Mouse (Mus musculus) C2C12 (cell line): ENCODE data around the gene Prom1. TPM values are rescaled to one million over a fixed set of nuclear protein-coding genes. Genes with fewer than 3 reads are reported as not detected.

Experiments
- H3K27me3 ChIP-seq: one replicate; pipeline ENCODE4 v1.6.1; 2011; ENCODE audit not compliant: control insufficient read depth, insufficient read depth, insufficient read length
- H3K36me3 ChIP-seq: one replicate; pipeline ENCODE4 v1.6.1; 2011; ENCODE audit not compliant: control insufficient read depth, insufficient read depth
- H3K4me3 ChIP-seq: one replicate; pipeline ENCODE4 v1.5.1; 2011; ENCODE audit warnings: mild to moderate bottlenecking, control low read depth; ENCODE audit not compliant: poor library complexity, insufficient read depth, severe bottlenecking
- H3K79me2 ChIP-seq: one replicate; pipeline ENCODE4 v1.6.1; 2011; ENCODE audit not compliant: control insufficient read depth, insufficient read depth
- H3K79me3 ChIP-seq: one replicate; pipeline ENCODE4 v1.6.1; 2011; ENCODE audit warnings: low read depth, control low read depth
- H3ac ChIP-seq: one replicate; pipeline ENCODE3; 2011; ENCODE audit warnings: low read depth; ENCODE audit not compliant: control insufficient read depth, insufficient read length
- CEBPB ChIP-seq: IDR thresholded peaks from one replicate; pipeline ENCODE4 v1.6.1; 2011; ENCODE audit warnings: low read depth, mild to moderate bottlenecking, control low read depth, moderate library complexity
- CTCF ChIP-seq: IDR thresholded peaks from one replicate; pipeline ENCODE4 v1.5.1; 2011; ENCODE audit not compliant: control insufficient read depth, insufficient read depth, insufficient read length
- FOSL1 ChIP-seq: IDR thresholded peaks from one replicate; pipeline ENCODE4 v1.8.0; 2011; ENCODE audit warnings: mild to moderate bottlenecking, low read length; ENCODE audit not compliant: poor library complexity, insufficient read depth, severe bottlenecking
- MAX ChIP-seq: IDR thresholded peaks from one replicate; pipeline ENCODE4 v1.6.1; 2011; ENCODE audit warnings: mild to moderate bottlenecking, control low read depth
- MYOD1 ChIP-seq: IDR thresholded peaks from one replicate; pipeline ENCODE4 v1.6.1; 2011; ENCODE audit warnings: low read depth; ENCODE audit not compliant: control insufficient read depth, insufficient read length
- MYOG ChIP-seq: IDR thresholded peaks from one replicate; pipeline ENCODE4 v1.6.1; 2011; ENCODE audit not compliant: control insufficient read depth, insufficient read length; ENCODE audit errors: extremely low read depth
- USF1 ChIP-seq: IDR thresholded peaks from one replicate; pipeline ENCODE4 v1.6.1; 2011; ENCODE audit warnings: low read depth, mild to moderate bottlenecking, control low read depth, moderate library complexity
- polyA plus RNA-seq: library from polyadenylated mRNA; unstranded; fragments of >200 nt; fragmentation: generic; extraction: Trizol; gene quantifications from one replicate; pipeline ENCODE4 v1.2.1, GENCODE M21; 2012; ENCODE audit warnings: missing spikeins

Prom1 gene
- polyA plus RNA-seq, 1 experiment = not detected

DNA sequence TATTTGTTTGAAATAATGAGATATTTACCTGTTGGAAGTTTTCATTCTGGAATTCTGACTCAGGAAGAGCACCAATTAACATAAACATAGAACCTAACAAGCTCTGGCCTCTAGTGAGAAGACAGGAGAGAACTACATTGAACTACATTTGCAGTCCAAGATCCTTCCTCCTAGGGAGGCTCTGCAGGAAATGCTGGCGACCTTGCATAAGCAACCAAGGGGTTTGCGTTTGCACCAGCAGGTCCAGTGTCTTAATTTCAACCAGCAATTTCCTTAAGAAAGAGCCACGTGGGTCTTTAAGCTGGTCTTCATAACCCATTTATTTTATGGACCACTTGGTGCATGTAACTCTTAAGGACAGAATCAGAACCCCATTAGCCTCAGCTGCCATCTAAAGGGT lies 28.2 kb downstream of the Prom1 start:
- TF ChIP-seq USF1 = no peak
- no peak for TF ChIP-seq MYOG
- TF ChIP-seq CEBPB = no peak
- no peak for TF ChIP-seq CTCF
- TF ChIP-seq MYOD1 = no peak
- TF ChIP-seq FOSL1 = no peak
- TF ChIP-seq MAX = no peak
- H3K79me3 ChIP-seq = no peaks in the 10 kb centered on the region
- no peaks in the 10 kb centered on the region for H3K79me2 ChIP-seq
- H3ac ChIP-seq = no peak overlapping the region
- H3K27me3 ChIP-seq = peaks cover 18% of the 10 kb centered on the region
- no peaks in the 10 kb centered on the region for H3K36me3 ChIP-seq
- H3K4me3 ChIP-seq = no peak overlapping the region

DNA sequence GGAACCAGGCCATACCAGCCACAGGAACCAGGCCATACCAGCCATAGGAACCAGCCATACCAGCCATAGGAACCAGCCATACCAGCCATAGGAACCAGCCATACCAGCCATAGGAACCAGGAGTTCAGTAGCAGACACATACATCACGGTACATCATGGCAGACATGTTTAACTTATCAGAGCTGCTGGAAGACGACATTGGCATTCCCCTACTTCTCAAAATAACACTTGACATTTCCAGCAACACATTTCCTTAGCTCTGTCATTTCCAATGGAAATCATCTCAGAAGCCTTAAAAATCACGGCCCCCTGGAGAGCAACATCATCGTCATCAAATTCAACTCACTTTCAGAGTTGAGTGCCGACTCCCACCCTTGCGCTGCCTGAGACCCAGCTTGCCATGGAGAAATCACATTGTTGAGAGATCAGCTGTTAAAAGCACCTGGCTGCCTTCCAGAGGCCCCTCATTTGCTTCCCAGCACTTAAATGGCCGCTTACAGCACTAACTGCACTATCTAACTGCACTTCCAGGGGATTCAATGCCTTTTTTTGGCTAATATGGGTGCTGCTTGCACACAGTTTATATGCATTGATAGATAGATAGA lies 31.2 kb downstream of the Prom1 start:
- Histone ChIP-seq H3K27me3 (peaks cover 18% of the 10 kb centered on the region), H3K79me3 (no peaks in the 10 kb centered on the region), H3K4me3 (no peak overlapping the region), H3K79me2 (no peaks in the 10 kb centered on the region), H3K36me3 (no peaks in the 10 kb centered on the region), H3ac (no peak overlapping the region)
- no peak for TF ChIP-seq CEBPB
- no peak for TF ChIP-seq FOSL1
- TF ChIP-seq MYOD1 = no peak
- no peak for TF ChIP-seq MAX
- TF ChIP-seq MYOG = no peak
- TF ChIP-seq CTCF = no peak

DNA sequence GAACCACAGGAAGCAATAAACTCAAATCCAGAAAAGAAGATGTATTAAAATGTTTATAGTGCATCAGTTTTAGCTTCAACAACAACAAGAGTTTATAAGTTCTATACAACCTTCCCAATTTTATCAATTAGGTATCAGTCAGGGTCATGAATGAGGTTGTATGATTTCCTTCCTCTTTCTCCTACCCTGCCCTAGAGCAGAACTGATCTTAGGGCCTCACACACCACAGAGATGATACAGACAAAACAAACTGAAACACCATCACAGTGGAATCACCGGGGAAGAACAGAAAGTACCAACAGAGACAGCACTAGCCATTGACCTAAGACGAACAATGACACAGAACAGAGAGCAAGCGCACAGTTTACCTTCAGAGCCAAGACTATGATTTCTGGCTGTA lies 43.6 kb downstream of the Prom1 start:
- Histone ChIP-seq H3K79me2 (no peaks in the 10 kb centered on the region), H3K27me3 (peaks cover 4% of the 10 kb centered on the region), H3K79me3 (no peaks in the 10 kb centered on the region), H3K4me3 (no peak overlapping the region), H3K36me3 (no peaks in the 10 kb centered on the region), H3ac (no peak overlapping the region)
- TF ChIP-seq FOSL1 (no peak), MYOD1 (no peak)

DNA sequence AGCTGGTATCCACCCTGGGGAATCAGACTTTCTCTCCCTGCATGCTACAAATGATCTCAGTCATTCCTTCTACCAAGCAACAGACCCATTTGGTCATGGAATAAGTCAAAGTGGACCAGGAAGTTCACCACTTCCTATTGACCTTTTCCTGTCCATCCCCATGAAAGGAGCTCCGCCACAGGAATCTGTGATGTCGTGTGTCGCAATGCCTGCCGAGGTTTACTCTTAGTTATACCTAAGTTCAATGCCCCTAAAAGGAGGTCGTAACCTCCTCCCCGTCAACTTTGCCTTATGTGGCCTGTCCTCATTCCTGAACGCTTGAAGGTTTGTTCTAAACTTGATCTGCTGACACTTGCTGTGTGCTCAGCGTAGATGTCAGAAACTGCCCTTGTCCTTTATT lies 51.6 kb downstream of the Prom1 start:
- no peaks in the 10 kb centered on the region for H3K36me3 ChIP-seq
- no peaks in the 10 kb centered on the region for H3K79me2 ChIP-seq
- no peak overlapping the region for H3ac ChIP-seq
- H3K79me3 ChIP-seq = no peaks in the 10 kb centered on the region
- H3K4me3 ChIP-seq = no peak overlapping the region
- TF ChIP-seq MYOG (no peak), CEBPB (peak; percentile 27)
- peaks cover 7% of the 10 kb centered on the region for H3K27me3 ChIP-seq

DNA sequence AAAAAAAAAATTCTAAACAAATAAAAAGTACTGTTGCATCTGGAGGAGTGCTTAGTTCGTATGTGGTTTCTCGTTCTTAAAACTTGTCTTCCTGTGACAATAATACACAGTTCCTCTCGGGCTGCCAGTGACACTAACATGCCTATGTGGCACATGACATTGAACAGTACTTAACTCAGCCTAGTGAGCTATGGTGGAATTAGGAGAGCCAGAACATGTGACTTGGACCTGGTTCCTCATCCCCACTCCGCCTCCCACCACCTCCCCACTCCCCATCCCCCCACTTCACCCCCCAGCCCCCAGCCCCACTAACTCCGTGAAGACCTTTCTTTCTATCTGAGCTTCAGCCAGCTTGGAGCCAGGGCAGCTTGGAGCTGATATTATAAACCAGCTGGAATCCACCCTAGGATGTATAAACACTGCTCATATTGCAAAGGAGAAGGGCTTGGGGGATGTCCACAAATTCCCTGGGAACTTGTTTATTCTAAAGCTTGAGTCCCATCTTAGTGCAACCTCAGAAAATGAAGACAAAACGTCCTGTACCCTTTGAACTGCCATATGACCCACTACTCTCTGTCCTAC lies 52.3 kb downstream of the Prom1 start:
- no peaks in the 10 kb centered on the region for H3K36me3 ChIP-seq
- H3ac ChIP-seq = no peak overlapping the region
- H3K79me3 ChIP-seq = no peaks in the 10 kb centered on the region
- no peak for TF ChIP-seq MAX
- H3K4me3 ChIP-seq = no peak overlapping the region
- no peaks in the 10 kb centered on the region for H3K79me2 ChIP-seq
- peaks cover 11% of the 10 kb centered on the region for H3K27me3 ChIP-seq

DNA sequence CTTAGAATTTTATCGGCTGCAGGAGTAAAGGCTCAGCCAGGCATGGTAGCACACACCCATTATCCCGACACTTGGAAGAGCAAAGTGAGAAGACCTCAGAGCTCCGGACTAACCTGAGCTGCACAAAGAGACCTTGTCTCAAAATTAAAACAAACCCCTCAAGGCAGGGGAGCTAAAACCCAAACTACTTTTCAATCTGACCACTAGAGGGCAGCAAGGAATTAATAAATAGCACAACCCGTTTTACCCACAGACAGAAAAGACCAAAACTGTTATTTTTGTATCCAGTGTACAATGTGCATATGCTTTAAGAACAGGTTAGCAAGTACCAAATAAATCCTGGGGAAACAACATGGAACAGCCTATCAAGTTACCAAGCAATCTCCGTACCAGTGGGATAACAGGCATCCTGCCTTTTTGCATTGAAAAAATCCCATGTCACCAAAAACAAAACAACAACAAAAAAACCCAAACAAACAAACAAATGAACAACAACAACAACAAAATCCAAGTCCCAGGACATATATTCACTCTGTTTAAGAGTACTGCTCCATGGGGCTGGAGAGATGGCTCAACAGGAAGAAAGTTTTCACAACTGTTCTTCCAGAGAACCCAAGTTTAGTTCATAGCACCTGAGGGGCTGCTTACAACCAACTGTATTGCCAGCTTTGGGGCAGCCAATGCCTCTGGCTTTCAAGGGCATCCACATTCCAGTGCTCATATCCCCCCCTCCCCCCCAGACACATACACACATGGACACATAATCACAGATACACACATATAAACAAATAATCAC lies 53.1 kb downstream of the Prom1 start:
- Histone ChIP-seq H3K79me2 (no peaks in the 10 kb centered on the region), H3K79me3 (no peaks in the 10 kb centered on the region), H3K27me3 (peaks cover 16% of the 10 kb centered on the region), H3ac (no peak overlapping the region), H3K36me3 (no peaks in the 10 kb centered on the region), H3K4me3 (no peak overlapping the region)
- no peak for TF ChIP-seq CEBPB
- no peak for TF ChIP-seq CTCF
- TF ChIP-seq MYOD1 = no peak
